Mouse (Mus musculus): ENCODE measurements around the gene Espn. TPM values are rescaled to one million over a fixed set of nuclear protein-coding genes. Genes with fewer than 3 reads are reported as not detected.

Espn gene
- polyA plus RNA-seq, 1 experiment from 2014 or later, result 0.76 TPM

DNA sequence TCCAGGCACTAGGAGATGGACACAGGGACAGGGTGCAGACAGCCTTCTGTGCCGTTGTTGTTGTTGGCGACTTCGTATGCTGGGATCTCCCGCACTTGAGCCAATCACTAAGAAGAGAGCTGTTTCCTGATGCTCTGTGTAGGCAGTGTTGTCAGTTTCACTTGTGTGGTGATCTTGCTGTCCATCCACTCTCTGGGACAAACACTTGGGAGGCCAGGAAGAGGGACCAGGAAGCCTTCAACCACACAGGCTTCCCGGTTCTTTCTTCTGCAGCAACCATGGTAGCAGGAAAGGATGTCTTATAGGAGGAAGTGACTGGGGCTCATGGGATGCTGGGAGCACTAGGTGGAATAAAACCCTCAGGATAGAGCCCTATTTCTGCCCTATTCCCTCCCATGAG is 38.5 kb upstream of the Espn start:
- H3K9ac ChIP-seq (ENCODE audit: low read length), result peak overlapping the region; percentile 50; the same call in 1 of the 2 replicates
- 0 out of 2 replicates have a peak overlapping the region, but pooled peaks have one; percentile 16 for H3K4me2 ChIP-seq (ENCODE audit: low read length)
- 47% methylated on average over 5 of the region's 5 CpGs for WGBS
- peak overlapping the region; percentile 36 to 57 for H3K27ac ChIP-seq (replicated peaks in 1 of 2; ENCODE audit: control insufficient read depth in 1 of 2, insufficient read depth in 1 of 2, low read depth in 2 of 2, low read length in 2 of 2)
- no peaks in the 10 kb centered on the region for H3K27me3 ChIP-seq (ENCODE audit: control insufficient read depth, insufficient read depth, low read length)
- no peak overlapping the region for H3K4me3 ChIP-seq (ENCODE audit: control insufficient read depth in 1 of 2, insufficient read depth in 1 of 2, low read depth in 1 of 2, low read length in 2 of 2)
- H3K36me3 ChIP-seq (ENCODE audit: control insufficient read depth, insufficient read depth, low read length), result no peaks in the 10 kb centered on the region
- no peaks in the 10 kb centered on the region for H3K9me3 ChIP-seq (ENCODE audit: control insufficient read depth, low read length)
- ATAC-seq (ENCODE audit: insufficient number of reproducible peaks, insufficient read depth, low FRiP score, low read depth), result no peak
- H3K4me1 ChIP-seq (ENCODE audit: control insufficient read depth in 2 of 2, insufficient read depth in 2 of 2, low read length in 2 of 2), result peaks cover 29 to 45% of the 10 kb centered on the region in 2 experiments

DNA sequence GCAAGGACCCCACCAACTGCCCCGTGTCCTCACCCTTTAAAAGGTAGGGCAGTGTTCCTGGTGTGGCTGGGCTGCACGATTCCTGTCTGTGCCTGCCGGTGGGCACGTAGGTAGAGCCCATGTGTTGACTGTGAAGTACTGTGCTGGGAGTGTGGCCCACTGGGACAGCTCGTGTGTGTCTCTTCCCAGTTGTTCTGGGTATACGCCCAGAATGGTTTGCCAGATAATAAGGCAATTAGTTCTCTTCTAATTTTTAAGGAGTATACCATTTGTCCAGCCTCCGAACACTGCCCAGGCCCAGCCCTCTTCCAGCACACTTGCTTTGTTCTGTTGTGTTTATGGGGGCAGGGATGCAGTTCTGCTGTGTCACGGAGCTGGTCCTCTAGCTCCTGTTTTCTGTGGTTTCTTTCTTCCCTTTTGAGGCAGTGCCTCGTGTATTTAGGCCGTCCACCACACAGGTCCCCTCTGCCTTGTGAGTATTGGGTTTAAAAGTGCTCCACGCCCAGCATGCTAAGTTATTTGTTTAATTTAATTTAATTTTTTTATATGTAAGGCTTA is 38.0 kb upstream of the Espn start:
- no peaks in the 10 kb centered on the region for H3K9me3 ChIP-seq (ENCODE audit: control insufficient read depth, low read length)
- no peaks in the 10 kb centered on the region for H3K27me3 ChIP-seq (ENCODE audit: control insufficient read depth, insufficient read depth, low read length)
- no peak overlapping the region for H3K9ac ChIP-seq (ENCODE audit: low read length)
- WGBS, result 70% methylated on average over 11 of the region's 11 CpGs
- no peak overlapping the region for H3K4me3 ChIP-seq (ENCODE audit: control insufficient read depth in 1 of 2, insufficient read depth in 1 of 2, low read depth in 1 of 2, low read length in 2 of 2)
- no peak for ATAC-seq (ENCODE audit: insufficient number of reproducible peaks, insufficient read depth, low FRiP score, low read depth)
- no peaks in the 10 kb centered on the region for H3K36me3 ChIP-seq (ENCODE audit: control insufficient read depth, insufficient read depth, low read length)
- H3K4me2 ChIP-seq (ENCODE audit: low read length), result 0 out of 2 replicates have a peak overlapping the region, but pooled peaks have one; percentile 1
- H3K4me1 ChIP-seq (ENCODE audit: control insufficient read depth in 2 of 2, insufficient read depth in 2 of 2, low read length in 2 of 2), result peaks cover 33 to 50% of the 10 kb centered on the region in 2 experiments
- peak overlapping the region; percentile 35 to 57 for H3K27ac ChIP-seq (replicated peaks in 1 of 2; ENCODE audit: control insufficient read depth in 1 of 2, insufficient read depth in 1 of 2, low read depth in 2 of 2, low read length in 2 of 2)

- Histone ChIP-seq H3K4me2 (ENCODE audit: low read length) (no peak overlapping the region), H3K27me3 (ENCODE audit: control insufficient read depth, insufficient read depth, low read length) (no peaks in the 10 kb centered on the region), H3K36me3 (ENCODE audit: control insufficient read depth, insufficient read depth, low read length) (no peaks in the 10 kb centered on the region), H3K9ac (ENCODE audit: low read length) (0 out of 2 replicates have a peak overlapping the region, but pooled peaks have one; percentile 25), H3K4me1 (ENCODE audit: control insufficient read depth in 2 of 2, insufficient read depth in 2 of 2, low read length in 2 of 2) (peaks cover 37 to 55% of the 10 kb centered on the region in 2 experiments), H3K27ac (replicated peaks in 1 of 2; ENCODE audit: control insufficient read depth in 1 of 2, insufficient read depth in 1 of 2, low read depth in 2 of 2, low read length in 2 of 2) (peak overlapping the region; percentile 35 to 57; a peak in 2 of 4 replicates), H3K9me3 (ENCODE audit: control insufficient read depth, low read length) (no peaks in the 10 kb centered on the region), H3K4me3 (ENCODE audit: control insufficient read depth in 1 of 2, insufficient read depth in 1 of 2, low read depth in 1 of 2, low read length in 2 of 2) (no peak overlapping the region)
- ATAC-seq (ENCODE audit: insufficient number of reproducible peaks, insufficient read depth, low FRiP score, low read depth), result no peak
- 50% methylated on average over 4 of the region's 4 CpGs for WGBS
These were observed 37.5 kb upstream of the Espn start for GRCm38 (mm10) chr4:152189691-152190090.

DNA sequence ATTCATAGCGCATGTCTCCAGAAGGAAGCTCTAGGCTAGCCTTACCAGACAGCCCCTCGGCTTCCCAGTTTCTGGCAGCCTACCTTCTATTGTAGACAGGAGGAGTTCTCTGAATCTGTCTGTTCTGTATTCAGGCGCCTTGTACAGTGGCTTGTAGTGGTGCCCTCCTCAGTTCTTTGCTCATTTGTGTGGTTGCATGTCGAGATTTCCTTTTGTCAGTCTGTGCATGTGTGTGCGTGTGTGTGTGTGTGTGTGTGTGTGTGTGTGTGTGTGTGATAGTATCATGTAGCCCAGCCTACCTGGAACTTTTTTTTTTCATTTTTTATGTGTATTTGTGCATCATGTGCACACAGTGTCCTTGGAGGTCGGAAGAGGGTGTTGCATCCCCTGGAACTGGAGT is 36.9 kb upstream of the Espn start:
- ATAC-seq (ENCODE audit: insufficient number of reproducible peaks, insufficient read depth, low FRiP score, low read depth), result no peak
- H3K4me1 ChIP-seq (ENCODE audit: control insufficient read depth in 2 of 2, insufficient read depth in 2 of 2, low read length in 2 of 2), result peaks cover 38 to 59% of the 10 kb centered on the region in 2 experiments
- 80% methylated on average over 6 of the region's 6 CpGs for WGBS
- H3K36me3 ChIP-seq (ENCODE audit: control insufficient read depth, insufficient read depth, low read length), result no peaks in the 10 kb centered on the region
- no peak overlapping the region for H3K9ac ChIP-seq (ENCODE audit: low read length)
- no peak overlapping the region for H3K27ac ChIP-seq (replicated peaks in 1 of 2; ENCODE audit: control insufficient read depth in 1 of 2, insufficient read depth in 1 of 2, low read depth in 2 of 2, low read length in 2 of 2)
- no peaks in the 10 kb centered on the region for H3K27me3 ChIP-seq (ENCODE audit: control insufficient read depth, insufficient read depth, low read length)
- no peak overlapping the region for H3K4me2 ChIP-seq (ENCODE audit: low read length)
- no peak overlapping the region for H3K4me3 ChIP-seq (ENCODE audit: control insufficient read depth in 1 of 2, insufficient read depth in 1 of 2, low read depth in 1 of 2, low read length in 2 of 2)
- H3K9me3 ChIP-seq (ENCODE audit: control insufficient read depth, low read length), result no peaks in the 10 kb centered on the region

- H3K27me3 ChIP-seq (ENCODE audit: control insufficient read depth, insufficient read depth, low read length), result no peaks in the 10 kb centered on the region
- no peak overlapping the region for H3K4me2 ChIP-seq (ENCODE audit: low read length)
- no peak for ATAC-seq (ENCODE audit: insufficient number of reproducible peaks, insufficient read depth, low FRiP score, low read depth)
- H3K36me3 ChIP-seq (ENCODE audit: control insufficient read depth, insufficient read depth, low read length), result no peaks in the 10 kb centered on the region
- H3K27ac ChIP-seq (replicated peaks in 1 of 2; ENCODE audit: control insufficient read depth in 1 of 2, insufficient read depth in 1 of 2, low read depth in 2 of 2, low read length in 2 of 2), result no peak overlapping the region
- peaks cover 38 to 59% of the 10 kb centered on the region in 2 experiments for H3K4me1 ChIP-seq (ENCODE audit: control insufficient read depth in 2 of 2, insufficient read depth in 2 of 2, low read length in 2 of 2)
- no peaks in the 10 kb centered on the region for H3K9me3 ChIP-seq (ENCODE audit: control insufficient read depth, low read length)
- H3K9ac ChIP-seq (ENCODE audit: low read length), result no peak overlapping the region
- 94% methylated on average over 2 of the region's 2 CpGs for WGBS
- no peak overlapping the region for H3K4me3 ChIP-seq (ENCODE audit: control insufficient read depth in 1 of 2, insufficient read depth in 1 of 2, low read depth in 1 of 2, low read length in 2 of 2)
These were observed 36.5 kb upstream of the Espn start for GRCm38 (mm10) chr4:152188651-152189050.

DNA sequence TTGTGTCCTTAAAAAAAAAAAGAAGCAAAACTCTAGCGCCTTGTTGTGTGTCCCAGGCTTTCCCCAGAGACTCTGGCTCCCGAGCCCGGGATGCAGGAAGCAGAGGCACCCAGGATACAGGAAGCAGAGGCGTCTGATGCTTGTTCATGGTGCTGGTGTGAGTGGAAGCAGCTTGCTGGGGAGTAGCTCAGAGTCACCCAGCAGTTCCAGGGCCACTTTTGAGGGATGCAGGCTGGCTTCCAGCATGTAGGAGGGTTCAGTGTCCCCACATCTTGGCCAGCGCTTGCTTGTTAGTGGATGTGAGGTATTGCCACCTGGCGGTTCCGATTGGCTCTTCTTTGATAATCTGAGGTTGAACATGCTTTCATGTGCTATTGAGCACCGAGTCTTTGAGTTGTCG is 35.0 kb upstream of the Espn start:
- Histone ChIP-seq H3K4me3 (ENCODE audit: control insufficient read depth in 1 of 2, insufficient read depth in 1 of 2, low read depth in 1 of 2, low read length in 2 of 2) (peak overlapping the region; percentile 19 to 42), H3K27ac (replicated peaks in 1 of 2; ENCODE audit: control insufficient read depth in 1 of 2, insufficient read depth in 1 of 2, low read depth in 2 of 2, low read length in 2 of 2) (peak overlapping the region; percentile 98), H3K4me1 (ENCODE audit: control insufficient read depth in 2 of 2, insufficient read depth in 2 of 2, low read length in 2 of 2) (peaks cover 38 to 54% of the 10 kb centered on the region in 2 experiments), H3K27me3 (ENCODE audit: control insufficient read depth, insufficient read depth, low read length) (no peaks in the 10 kb centered on the region), H3K4me2 (ENCODE audit: low read length) (peak overlapping the region; percentile 90), H3K9me3 (ENCODE audit: control insufficient read depth, low read length) (no peaks in the 10 kb centered on the region), H3K36me3 (ENCODE audit: control insufficient read depth, insufficient read depth, low read length) (no peaks in the 10 kb centered on the region), H3K9ac (ENCODE audit: low read length) (peak overlapping the region; percentile 74; the same call in 1 of the 2 replicates)
- no peak for ATAC-seq (ENCODE audit: insufficient number of reproducible peaks, insufficient read depth, low FRiP score, low read depth)
- WGBS, result 67% methylated on average over 9 of the region's 9 CpGs

DNA sequence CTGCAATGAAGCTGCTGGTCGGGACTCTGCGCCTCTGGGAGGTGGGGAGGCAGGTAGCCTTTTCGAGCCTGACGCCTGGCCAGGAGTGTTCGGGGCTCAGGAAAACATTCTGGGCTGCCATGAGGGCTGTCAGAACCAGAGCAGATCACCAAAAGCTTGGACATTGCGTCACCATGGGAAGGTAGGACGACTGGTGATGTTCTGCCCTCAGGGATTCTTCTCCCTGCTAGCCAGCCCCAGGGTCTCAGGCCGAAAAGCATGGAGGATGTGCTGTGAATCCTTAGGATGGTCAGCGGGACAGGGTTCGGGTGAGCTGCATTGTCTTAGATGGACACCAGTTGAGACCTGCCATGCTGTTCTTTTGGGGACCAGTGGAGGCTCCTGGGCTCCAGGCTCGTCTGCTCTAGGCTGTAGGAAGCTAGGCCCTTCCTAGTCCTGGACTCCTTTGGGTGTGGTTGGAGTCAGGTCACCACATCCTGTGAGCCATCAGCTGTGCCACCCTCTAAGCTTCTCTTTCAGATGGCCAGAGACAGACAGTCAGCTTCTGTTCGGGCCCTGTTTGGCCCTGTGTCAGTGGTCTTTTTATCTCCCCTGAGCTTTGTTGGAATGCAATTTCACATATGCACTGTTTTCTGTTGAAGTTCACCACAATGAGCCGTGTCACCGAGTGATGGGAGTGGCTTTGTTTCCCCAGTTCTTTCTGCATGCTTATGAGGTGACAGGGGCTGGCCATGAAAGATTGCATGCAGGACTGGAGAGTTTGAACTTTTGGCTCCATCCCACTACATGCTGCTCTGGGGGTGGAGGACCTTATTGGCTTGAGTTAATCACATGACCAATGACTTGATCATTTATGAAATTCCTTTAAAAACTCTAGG is 34.3 kb upstream of the Espn start:
- Histone ChIP-seq H3K36me3 (ENCODE audit: control insufficient read depth, insufficient read depth, low read length) (no peaks in the 10 kb centered on the region), H3K4me3 (ENCODE audit: control insufficient read depth in 1 of 2, insufficient read depth in 1 of 2, low read depth in 1 of 2, low read length in 2 of 2) (peak overlapping the region; percentile 42 to 49), H3K27ac (replicated peaks in 1 of 2; ENCODE audit: control insufficient read depth in 1 of 2, insufficient read depth in 1 of 2, low read depth in 2 of 2, low read length in 2 of 2) (peak overlapping the region; percentile 98), H3K9ac (ENCODE audit: low read length) (peak overlapping the region; percentile 74), H3K4me1 (ENCODE audit: control insufficient read depth in 2 of 2, insufficient read depth in 2 of 2, low read length in 2 of 2) (peaks cover 38 to 54% of the 10 kb centered on the region in 2 experiments), H3K27me3 (ENCODE audit: control insufficient read depth, insufficient read depth, low read length) (no peaks in the 10 kb centered on the region), H3K9me3 (ENCODE audit: control insufficient read depth, low read length) (no peaks in the 10 kb centered on the region), H3K4me2 (ENCODE audit: low read length) (peak overlapping the region; percentile 90)
- ATAC-seq (ENCODE audit: insufficient number of reproducible peaks, insufficient read depth, low FRiP score, low read depth), result no peak
- WGBS, result 15% methylated on average over 14 of the region's 14 CpGs

All from heart, embryonic 14.5 days (tissue).